Comparison of ENCODE assay signal across 30 mouse cellular contexts in the genomic region with DNA sequence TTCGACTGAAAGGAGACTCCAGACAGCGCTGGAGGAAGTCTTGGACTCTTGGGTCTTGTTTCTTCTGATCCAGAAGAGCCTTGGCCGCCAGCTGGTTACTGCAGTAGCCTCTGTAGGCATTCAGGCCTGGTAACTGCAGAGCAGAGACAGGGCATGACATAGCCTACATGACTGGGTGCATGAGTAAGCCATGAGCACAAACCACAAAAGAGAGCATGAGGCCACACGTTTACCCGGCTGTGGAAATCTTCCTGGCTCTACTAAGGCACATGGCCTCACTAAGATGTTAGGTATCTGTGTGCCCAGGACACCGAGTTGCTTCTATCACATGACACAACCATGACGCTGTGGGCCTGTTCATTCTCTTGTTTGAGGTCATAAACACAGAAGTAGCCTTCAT. TPM values are rescaled to one million over a fixed set of nuclear protein-coding genes. Genes with fewer than 3 reads are reported as not detected.
"Had no signal": no experiment of that assay in that cellular context is flagged by ENCODE, and none has a peak within 500 bp of the region (broad histone marks: within the 10 kb centered on the region; RNA-seq: fewer than 3 reads in every experiment).

No protein-coding gene starts in this region.

- H3K27me3 ChIP-seq: kidney, embryonic 15.5 days; limb, embryonic 12.5 days; limb, embryonic 15.5 days; midbrain, embryonic 12.5 days; neural tube, embryonic 12.5 days had no signal

- H3K27ac ChIP-seq: kidney, embryonic 15.5 days; left cerebral cortex, adult 2 months; limb, embryonic 12.5 days; limb, embryonic 15.5 days; liver, embryonic 14.5 days; macrophage; midbrain, embryonic 12.5 days; neural tube, embryonic 12.5 days; neural tube, embryonic 15.5 days; stomach, postnatal 0 days had no signal

- H3K9me3 ChIP-seq: kidney, embryonic 15.5 days; limb, embryonic 12.5 days; limb, embryonic 15.5 days; midbrain, embryonic 12.5 days; neural tube, embryonic 12.5 days; neural tube, embryonic 15.5 days had no signal

- H3K4me1 ChIP-seq: midbrain, embryonic 12.5 days; neural tube, embryonic 15.5 days had no signal

- H3K4me2 ChIP-seq: kidney, embryonic 15.5 days; limb, embryonic 12.5 days; limb, embryonic 15.5 days; liver, embryonic 11.5 days; lung, embryonic 14.5 days; midbrain, embryonic 12.5 days; neural tube, embryonic 12.5 days; neural tube, embryonic 15.5 days had no signal

- ATAC-seq: liver, postnatal 0 days; lung, postnatal 0 days; midbrain, embryonic 16.5 days had no signal

- H3K9ac ChIP-seq: kidney, embryonic 15.5 days; limb, embryonic 12.5 days; limb, embryonic 15.5 days; liver, embryonic 14.5 days; liver, postnatal 0 days; lung, embryonic 14.5 days; midbrain, embryonic 12.5 days; neural tube, embryonic 12.5 days; neural tube, embryonic 15.5 days had no signal

- H3K4me3 ChIP-seq: kidney, embryonic 15.5 days; left cerebral cortex, adult 2 months; limb, embryonic 12.5 days; limb, embryonic 15.5 days; midbrain, embryonic 12.5 days; neural tube, embryonic 12.5 days; neural tube, embryonic 15.5 days had no signal

- DNase-seq: kidney, postnatal 10 days; kidney, postnatal 36 days; layer of hippocampus, postnatal 36 days; left cerebral cortex, postnatal 4 days; liver, postnatal 0 days; lung, embryonic 14.5 days; right cerebral cortex, adult 18-20 months; right cerebral cortex, postnatal 14 days; right cerebral cortex, postnatal 4 days; thymus, adult 2 months; thymus, postnatal 14 days; thymus, postnatal 4 days had no signal

RNA-seq across cellular contexts. Expression of a gene that starts 31.4 kb away (rescaled TPM):
- total RNA-seq: layer of hippocampus, adult 8-10 months; layer of hippocampus, postnatal 10 days; layer of hippocampus, postnatal 36 days; left cerebral cortex, adult 2 months; left cerebral cortex, postnatal 14 days; left cerebral cortex, postnatal 4 days; megakaryocyte, adult 5-6 weeks had no signal
- polyA plus RNA-seq: kidney, embryonic 15.5 days; limb, embryonic 12.5 days; limb, embryonic 15.5 days; liver, embryonic 11.5 days; liver, embryonic 14.5 days; liver, postnatal 0 days; lung, embryonic 14.5 days; lung, postnatal 0 days; macrophage; midbrain, embryonic 12.5 days; midbrain, embryonic 16.5 days; neural tube, embryonic 12.5 days; neural tube, embryonic 15.5 days; stomach, postnatal 0 days; thymus, adult 2 months had no signal

RNA-seq across cellular contexts. Expression of a gene that starts 32.7 kb away (rescaled TPM):
- total RNA-seq: layer of hippocampus, adult 8-10 months; layer of hippocampus, postnatal 10 days; layer of hippocampus, postnatal 36 days; left cerebral cortex, adult 2 months; left cerebral cortex, postnatal 14 days; left cerebral cortex, postnatal 4 days; megakaryocyte, adult 5-6 weeks had no signal
- polyA plus RNA-seq: kidney, embryonic 15.5 days; limb, embryonic 12.5 days; liver, embryonic 11.5 days; liver, embryonic 14.5 days; liver, postnatal 0 days; lung, embryonic 14.5 days; lung, postnatal 0 days; macrophage; midbrain, embryonic 12.5 days; midbrain, embryonic 16.5 days; neural tube, embryonic 12.5 days; neural tube, embryonic 15.5 days; stomach, embryonic 14.5 days; stomach, postnatal 0 days; thymus, adult 2 months had no signal

RNA-seq across cellular contexts. Expression of a gene that starts 49.1 kb away (rescaled TPM):
- total RNA-seq: layer of hippocampus, adult 8-10 months; layer of hippocampus, postnatal 10 days; layer of hippocampus, postnatal 36 days; left cerebral cortex, adult 2 months; left cerebral cortex, postnatal 14 days; left cerebral cortex, postnatal 4 days; megakaryocyte, adult 5-6 weeks had no signal
- polyA plus RNA-seq: limb, embryonic 12.5 days; liver, embryonic 11.5 days; liver, embryonic 14.5 days; liver, postnatal 0 days; lung, embryonic 14.5 days; lung, postnatal 0 days; macrophage; midbrain, embryonic 12.5 days; midbrain, embryonic 16.5 days; neural tube, embryonic 12.5 days; stomach, embryonic 14.5 days had no signal

RNA-seq across cellular contexts. Expression of a gene that starts 58.5 kb away (rescaled TPM):
- total RNA-seq: layer of hippocampus, adult 8-10 months; layer of hippocampus, postnatal 10 days; layer of hippocampus, postnatal 36 days; left cerebral cortex, postnatal 14 days; megakaryocyte, adult 5-6 weeks had no signal
- polyA plus RNA-seq: kidney, embryonic 15.5 days; limb, embryonic 12.5 days; limb, embryonic 15.5 days; liver, embryonic 11.5 days; liver, embryonic 14.5 days; liver, postnatal 0 days; lung, embryonic 14.5 days; lung, postnatal 0 days; macrophage; midbrain, embryonic 12.5 days; neural tube, embryonic 12.5 days; neural tube, embryonic 15.5 days; stomach, postnatal 0 days had no signal
